Mouse (Mus musculus) hindlimb bud, embryonic 11.5 days (tissue): ENCODE results near the gene Olfr224.
"Not testable (repeated sequence)": the region's sequence is repeated elsewhere in the genome, so short reads cannot be mapped to it uniquely, and the experiment has no call there.

Source experiments
- DNase-seq: peaks from one replicate; pipeline ENCODE4 v3.0.0-alpha.2; 2012; ENCODE audit warnings: low read depth, low spot score; ENCODE audit errors: extremely low spot score

Olfr224 gene

DNA sequence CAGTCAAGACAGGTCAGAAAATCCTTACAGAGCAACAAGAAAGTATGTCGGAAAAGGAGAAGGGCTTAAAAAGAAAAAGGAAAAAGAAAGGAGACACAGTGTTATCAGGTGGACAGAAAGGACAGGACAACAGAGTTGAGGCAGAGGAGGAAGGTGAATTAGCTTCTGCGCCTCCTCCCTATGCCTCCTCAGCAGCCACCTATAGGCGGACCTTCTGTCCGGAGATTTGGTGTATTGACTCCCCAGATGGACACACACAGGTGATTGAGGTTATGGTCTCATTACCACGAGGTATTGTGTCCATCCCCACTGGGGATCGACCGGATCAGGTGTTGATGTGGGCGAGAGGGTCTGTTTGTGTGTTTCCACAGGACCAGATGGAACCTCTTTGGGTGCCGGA is 50.6 kb downstream of the Olfr224 start:
- not testable (repeated sequence) for DNase-seq

- DNase-seq, result not testable (repeated sequence)
These were observed 51.4 kb downstream of the Olfr224 start for GRCm38 (mm10) chr11:58518916-58519315.
